In the genomic region with DNA sequence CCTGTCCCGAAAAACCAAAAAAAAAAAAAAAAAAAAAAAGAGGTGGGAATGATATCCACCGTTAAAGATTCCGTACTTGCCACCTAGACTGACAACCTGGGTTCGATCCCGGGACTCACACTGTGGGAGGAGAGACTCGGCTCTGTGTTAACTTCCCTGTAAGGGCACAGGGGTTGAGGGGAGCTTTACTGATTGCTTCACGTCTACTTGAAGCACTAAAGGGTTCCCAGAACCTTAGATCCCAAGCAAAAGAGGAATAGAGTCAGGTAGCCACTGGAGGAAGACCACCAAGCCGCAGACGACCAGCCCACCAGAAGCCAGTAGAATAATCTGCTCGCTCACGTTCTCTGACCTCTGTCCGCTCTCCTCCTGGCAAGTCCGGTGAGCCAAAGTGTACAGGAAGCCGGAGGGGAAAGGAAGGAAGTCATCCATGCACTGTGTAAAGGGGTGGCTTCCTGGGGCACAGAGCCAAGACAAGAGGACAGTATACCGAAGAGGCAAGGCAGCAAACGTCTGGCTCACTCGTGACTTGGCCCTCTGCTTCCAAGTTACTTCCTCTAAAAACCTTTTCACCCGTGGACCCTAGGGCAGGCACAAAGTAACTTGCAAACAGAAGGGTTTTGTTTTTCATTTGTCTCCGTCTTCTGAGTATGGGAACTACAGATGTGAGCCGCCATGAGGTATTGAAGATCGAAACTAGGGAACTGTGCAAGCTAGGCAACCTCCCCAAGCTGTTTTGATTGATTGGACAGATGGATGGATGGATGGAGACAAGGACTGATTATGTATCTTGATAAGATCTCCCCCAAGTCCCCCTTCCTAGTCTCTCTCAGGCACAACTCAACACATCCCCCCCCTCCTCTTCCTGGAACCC, we compare ENCODE assay signal across 9 mouse cellular contexts. TPM values are rescaled to one million over a fixed set of nuclear protein-coding genes. Genes with fewer than 3 reads are reported as not detected.
DNase-seq lines count a peak whose midpoint lies in the region; ATAC-seq and TF ChIP-seq lines count a peak whose summit lies in the region.
"Had no signal": no experiment of that assay in that cellular context is flagged by ENCODE, and none has a peak within 500 bp of the region (broad histone marks: within the 10 kb centered on the region; RNA-seq: fewer than 3 reads in every experiment).

No protein-coding gene starts in this region.

- no peak overlapping the region for H3K27ac ChIP-seq in bone marrow, adult 2 months (ENCODE audit: control insufficient read depth, insufficient read depth, low read depth, low read length, poor library complexity)
- H3K27ac ChIP-seq in intestine, embryonic 15.5 days, result no peak overlapping the region
- H3K27ac ChIP-seq in lung, embryonic 14.5 days (ENCODE audit: low read depth), result no peak overlapping the region
- no peak overlapping the region for H3K27ac ChIP-seq in midbrain, embryonic 10.5 days (replicated peaks)
- H3K27ac ChIP-seq: midbrain, embryonic 12.5 days had no signal

- H3K27me3 ChIP-seq in intestine, embryonic 15.5 days (replicated peaks), result no peaks in the 10 kb centered on the region
- no peaks in the 10 kb centered on the region for H3K27me3 ChIP-seq in lung, embryonic 14.5 days (ENCODE audit: insufficient read depth, low read length)
- H3K27me3 ChIP-seq in midbrain, embryonic 10.5 days (ENCODE audit: low read depth, poor library complexity, severe bottlenecking), result no peaks in the 10 kb centered on the region
- H3K27me3 ChIP-seq: midbrain, embryonic 12.5 days had no signal

- no peak for ATAC-seq in intestine, embryonic 15.5 days
- ATAC-seq in lung, embryonic 14.5 days (ENCODE audit: insufficient read depth), result peak; percentile 75; the same call in 1 of the 2 replicates

- peak; percentile 86 for DNase-seq in 416B (ENCODE audit: low read depth)
- DNase-seq in lung, embryonic 14.5 days, result peak; percentile 67
- DNase-seq in midbrain, embryonic 10.5 days (ENCODE audit: low spot score), result no peak
- no peak for DNase-seq in frontal cortex, postnatal 36 days (ENCODE audit: low spot score in 2 of 2)
- no peak for DNase-seq in ovary, postnatal 36 days (ENCODE audit: low spot score)
- DNase-seq in cerebellum, postnatal 14 days, result no peak

- no peak overlapping the region for H3K9ac ChIP-seq in intestine, embryonic 15.5 days
- no peak overlapping the region for H3K9ac ChIP-seq in lung, embryonic 14.5 days
- H3K9ac ChIP-seq: midbrain, embryonic 12.5 days had no signal

- H3K4me3 ChIP-seq in bone marrow, adult 2 months (replicated peaks; ENCODE audit: control insufficient read depth, low read depth, low read length), result peak overlapping the region; percentile 30
- no peak overlapping the region for H3K4me3 ChIP-seq in intestine, embryonic 15.5 days (replicated peaks)
- H3K4me3 ChIP-seq in lung, embryonic 14.5 days (ENCODE audit: low read depth, low read length), result no peak overlapping the region
- H3K4me3 ChIP-seq in midbrain, embryonic 10.5 days, result no peak overlapping the region
- H3K4me3 ChIP-seq: midbrain, embryonic 12.5 days had no signal

- no peak for TF ChIP-seq CTCF in bone marrow, adult 2 months (IDR thresholded peaks at IDR 0.05; ENCODE audit: control insufficient read depth, insufficient read depth, low read length)
- TF ChIP-seq CTCF in lung, embryonic 14.5 days (IDR thresholded peaks at IDR 0.05; ENCODE audit: low read depth), result no peak

- 0 out of 2 replicates have a peak overlapping the region, but pooled peaks have one; percentile 3 for H3K4me2 ChIP-seq in intestine, embryonic 15.5 days (replicated peaks)
- H3K4me2 ChIP-seq in lung, embryonic 14.5 days, result peak overlapping the region; percentile 23; the same call in 1 of the 2 replicates
- H3K4me2 ChIP-seq: midbrain, embryonic 12.5 days had no signal

- no peaks in the 10 kb centered on the region for H3K36me3 ChIP-seq in intestine, embryonic 15.5 days
- no peaks in the 10 kb centered on the region for H3K36me3 ChIP-seq in lung, embryonic 14.5 days (ENCODE audit: insufficient read depth)
- H3K36me3 ChIP-seq in midbrain, embryonic 10.5 days, result no peaks in the 10 kb centered on the region
- H3K36me3 ChIP-seq: midbrain, embryonic 12.5 days had no signal

- WGBS in bone marrow, adult 2 months, result 8% methylated on average over 21 of the region's 21 CpGs
- 69% methylated on average over 21 of the region's 21 CpGs for WGBS in intestine, embryonic 15.5 days
- 50% methylated on average over 20 of the region's 21 CpGs for WGBS in lung, embryonic 14.5 days
- WGBS in midbrain, embryonic 10.5 days, result 91% methylated on average over 21 of the region's 21 CpGs

- H3K4me1 ChIP-seq in bone marrow, adult 2 months (ENCODE audit: control insufficient read depth, insufficient read depth, low read length), result no peaks in the 10 kb centered on the region; the same call in 1 of the 2 replicates
- no peaks in the 10 kb centered on the region for H3K4me1 ChIP-seq in intestine, embryonic 15.5 days (replicated peaks)
- no peaks in the 10 kb centered on the region for H3K4me1 ChIP-seq in lung, embryonic 14.5 days (ENCODE audit: insufficient read depth)
- no peaks in the 10 kb centered on the region for H3K4me1 ChIP-seq in midbrain, embryonic 10.5 days
- H3K4me1 ChIP-seq: midbrain, embryonic 12.5 days had no signal

- no peak for TF ChIP-seq POLR2A in bone marrow, adult 2 months (IDR thresholded peaks at IDR 0.05; ENCODE audit: borderline replicate concordance, control insufficient read depth, low read depth, low read length)

- no peaks in the 10 kb centered on the region for H3K9me3 ChIP-seq in intestine, embryonic 15.5 days
- no peaks in the 10 kb centered on the region for H3K9me3 ChIP-seq in lung, embryonic 14.5 days (ENCODE audit: low read depth, low read length)
- H3K9me3 ChIP-seq in midbrain, embryonic 10.5 days (replicated peaks), result no peaks in the 10 kb centered on the region
- H3K9me3 ChIP-seq: midbrain, embryonic 12.5 days had no signal

RNA-seq across cellular contexts. Expression of a gene that starts 28.0 kb away (rescaled TPM):
- 9.2 and 17.1 TPM in 2 replicates for polyA plus RNA-seq in bone marrow, adult 2 months (2011; ENCODE audit: insufficient read depth, insufficient read length, low replicate concordance, missing spikeins)
- 25.4 and 25.5 TPM in 2 replicates for polyA plus RNA-seq in intestine, embryonic 15.5 days (2015; fragmentation: Nextera tagmentation; extraction: Ambion mirVana)
- polyA plus RNA-seq in lung, embryonic 14.5 days (2014; fragmentation: Nextera tagmentation; extraction: Ambion mirVana), result 34.0 and 35.8 TPM in 2 replicates
- polyA plus RNA-seq in midbrain, embryonic 10.5 days (2016; fragmentation: Nextera tagmentation; extraction: Ambion mirVana), result 24.4 and 24.5 TPM in 2 replicates

RNA-seq across cellular contexts. Expression of a gene that starts 37.5 kb away (rescaled TPM):
- not detected in 2 replicates for polyA plus RNA-seq in bone marrow, adult 2 months (2011; ENCODE audit: insufficient read depth, insufficient read length, low replicate concordance, missing spikeins)
- polyA plus RNA-seq in intestine, embryonic 15.5 days (2015; fragmentation: Nextera tagmentation; extraction: Ambion mirVana), result 6.4 and 6.9 TPM in 2 replicates
- polyA plus RNA-seq in lung, embryonic 14.5 days (2014; fragmentation: Nextera tagmentation; extraction: Ambion mirVana), result 5.8 and 5.9 TPM in 2 replicates
- 0.49 and 1.3 TPM in 2 replicates for polyA plus RNA-seq in midbrain, embryonic 10.5 days (2016; fragmentation: Nextera tagmentation; extraction: Ambion mirVana)

RNA-seq across cellular contexts. Expression of a gene that starts 44.5 kb away (rescaled TPM):
- polyA plus RNA-seq in bone marrow, adult 2 months (2011; ENCODE audit: insufficient read depth, insufficient read length, low replicate concordance, missing spikeins), result 8.0 and 10.4 TPM in 2 replicates
- polyA plus RNA-seq in intestine, embryonic 15.5 days (2015; fragmentation: Nextera tagmentation; extraction: Ambion mirVana), result 15.4 and 16.8 TPM in 2 replicates
- 13.9 and 14.6 TPM in 2 replicates for polyA plus RNA-seq in lung, embryonic 14.5 days (2014; fragmentation: Nextera tagmentation; extraction: Ambion mirVana)
- polyA plus RNA-seq in midbrain, embryonic 10.5 days (2016; fragmentation: Nextera tagmentation; extraction: Ambion mirVana), result 20.3 and 23.6 TPM in 2 replicates

Comparison
In these comparisons a context has a peak if more than half of its experiments do, and no peak if none do; other contexts are left out.
1. DNase-seq: peak in 416B (single experiment) and lung, embryonic 14.5 days (single experiment); none in midbrain, embryonic 10.5 days (single experiment), frontal cortex, postnatal 36 days (0 of 2), ovary, postnatal 36 days (single experiment) and cerebellum, postnatal 14 days (0 of 2).